Mouse (Mus musculus) midbrain, embryonic 14.5 days (tissue): ENCODE measurements around the gene Trim45. TPM values are rescaled to one million over a fixed set of nuclear protein-coding genes. Genes with fewer than 3 reads are reported as not detected.

Source experiments
- ATAC-seq: fragments of 200-750 bp; cut with Nextera tagmentation; 2 replicates; pipeline ENCODE4 v1.8.0; 2017; ENCODE audit warnings: moderate number of reproducible peaks, moderate library complexity; ENCODE audit not compliant: low FRiP score, low TSS enrichment
- DNase-seq: peaks from one replicate; pipeline ENCODE4 v3.0.0-alpha.2; 2015
- H3K27ac ChIP-seq: fragments of 300-500 bp; sonication (generic); replicated peaks from 2 replicates; pipeline ENCODE4 v1.5.1; 2014; ENCODE audit warnings: mild to moderate bottlenecking, low read depth, low read length, moderate library complexity
- H3K27me3 ChIP-seq: fragments of 300-500 bp; sonication (generic); 2 replicates; pipeline ENCODE4 v1.6.1; 2014; ENCODE audit warnings: low read length, control low read depth, mixed read lengths; ENCODE audit not compliant: control insufficient read depth, insufficient read depth
- H3K36me3 ChIP-seq: fragments of 300-500 bp; sonication (generic); 2 replicates; pipeline ENCODE4 v1.6.1; 2014; ENCODE audit warnings: low read length, control low read depth; ENCODE audit not compliant: control insufficient read depth, insufficient read depth
- H3K4me1 ChIP-seq: fragments of 300-500 bp; sonication (generic); 2 replicates; pipeline ENCODE4 v1.6.1; 2014; ENCODE audit warnings: mild to moderate bottlenecking, antibody characterized with exemption, low read length, control low read depth; ENCODE audit not compliant: control insufficient read depth, insufficient read depth
- H3K4me2 ChIP-seq: fragments of 300-500 bp; sonication (generic); 2 replicates; pipeline ENCODE4 v1.6.1; 2014; ENCODE audit warnings: mild to moderate bottlenecking, low read length, moderate library complexity
- H3K4me3 ChIP-seq: fragments of 300-500 bp; sonication (generic); replicated peaks from 2 replicates; pipeline ENCODE4 v1.5.1; 2014; ENCODE audit warnings: low read depth, low read length
- H3K9ac ChIP-seq: fragments of 300-500 bp; sonication (generic); replicated peaks from 2 replicates; pipeline ENCODE4 v1.6.1; 2014; ENCODE audit warnings: mild to moderate bottlenecking, low read length, moderate library complexity
- H3K9me3 ChIP-seq: fragments of 300-500 bp; sonication (generic); 2 replicates; pipeline ENCODE4 v1.6.1; 2016; ENCODE audit warnings: low read length, control low read depth, mixed read lengths; ENCODE audit not compliant: control insufficient read depth
- WGBS: fragments of 180-500 bp; shearing (Covaris S2); extraction: QIAGEN DNeasy Blood & Tissue Kit; methylation state at CpG from one replicate; pipeline ENCODE4 v1.1.7; 2014; 5-methylcytosine and 5-hydroxymethylcytosine counted together
- polyA plus RNA-seq: library from polyadenylated mRNA; unstranded; fragments of >200 nt; fragmentation: Nextera tagmentation; extraction: Ambion mirVana; gene quantifications from 2 replicates; pipeline ENCODE4 v1.2.1, GENCODE M21; 2014

Gene Trim45
- polyA plus RNA-seq, 1 experiment from 2014 or later, result 6.5 TPM

DNA sequence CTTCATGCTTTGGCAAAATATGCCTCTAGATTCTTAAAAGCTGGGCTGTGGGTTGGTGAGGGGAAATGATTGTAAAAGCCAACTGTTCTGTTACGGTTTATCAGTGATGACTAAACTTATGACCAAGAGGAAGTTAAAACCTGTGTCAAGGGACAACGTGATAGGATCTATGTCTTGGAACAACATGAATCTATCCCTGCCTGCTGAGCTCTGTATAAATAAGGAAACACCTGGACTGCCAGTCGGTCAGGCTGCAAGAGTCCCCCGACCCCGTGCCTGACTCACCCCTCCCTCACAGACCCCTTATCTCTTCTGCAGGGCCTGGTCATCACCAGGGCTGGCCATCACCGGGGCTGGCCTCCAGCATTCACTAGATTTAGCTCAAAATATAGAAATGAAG is 15.9 kb upstream of the Trim45 start:
- ATAC-seq, result no peak
- Histone ChIP-seq H3K4me1 (no peaks in the 10 kb centered on the region), H3K4me3 (no peak overlapping the region), H3K27ac (no peak overlapping the region), H3K4me2 (no peak overlapping the region), H3K9ac (no peak overlapping the region), H3K27me3 (no peaks in the 10 kb centered on the region), H3K9me3 (no peaks in the 10 kb centered on the region), H3K36me3 (no peaks in the 10 kb centered on the region)
- no peak for DNase-seq
- 84% methylated on average over 6 of the region's 6 CpGs for WGBS

DNA sequence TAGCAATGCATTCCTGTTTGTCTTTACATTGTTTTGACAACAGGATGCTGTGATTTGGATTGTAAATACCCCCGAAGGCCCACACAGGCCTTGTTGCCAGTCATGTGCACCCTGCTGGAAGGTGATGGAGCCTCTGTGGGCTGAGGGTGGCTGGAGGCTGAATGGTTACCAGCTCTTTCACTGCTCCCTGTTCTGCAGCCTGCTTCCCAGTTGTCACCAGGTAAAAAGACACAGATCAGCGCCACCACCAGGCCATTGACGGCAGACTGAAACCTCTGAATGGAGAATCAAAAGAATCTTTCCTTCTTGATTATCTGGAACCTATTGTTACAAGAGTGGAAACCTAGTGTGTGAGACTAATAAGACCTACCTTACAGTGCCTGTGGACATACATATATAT is 15.1 kb upstream of the Trim45 start:
- H3K27ac ChIP-seq, result no peak overlapping the region
- no peak overlapping the region for H3K9ac ChIP-seq
- H3K4me1 ChIP-seq, result no peaks in the 10 kb centered on the region
- ATAC-seq (no peak), DNase-seq (no peak)
- no peak overlapping the region for H3K4me2 ChIP-seq
- WGBS, result 34% methylated on average over 3 of the region's 3 CpGs
- no peaks in the 10 kb centered on the region for H3K36me3 ChIP-seq
- no peaks in the 10 kb centered on the region for H3K27me3 ChIP-seq
- H3K4me3 ChIP-seq, result no peak overlapping the region
- no peaks in the 10 kb centered on the region for H3K9me3 ChIP-seq

DNA sequence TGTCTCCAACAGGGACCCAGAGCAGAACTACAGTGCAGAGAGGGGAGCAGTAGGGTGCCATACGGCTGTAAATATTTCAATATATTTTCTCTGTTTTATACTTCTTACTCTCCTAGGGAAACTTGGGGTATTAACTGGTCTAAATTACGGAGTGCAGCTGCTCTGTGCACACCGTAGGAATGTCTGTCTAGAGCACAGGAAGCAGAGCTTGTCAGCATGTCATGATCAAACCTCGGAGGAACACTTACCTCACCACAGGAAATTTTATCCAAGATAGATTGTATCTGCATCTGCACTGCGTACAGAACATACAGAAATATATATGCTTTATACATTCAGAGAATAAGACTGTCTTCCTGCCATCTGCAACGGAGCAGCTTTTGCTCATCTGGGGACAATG is 13.4 kb upstream of the Trim45 start:
- H3K4me3 ChIP-seq, result no peak overlapping the region
- 82% methylated on average over 6 of the region's 6 CpGs for WGBS
- H3K27me3 ChIP-seq, result no peaks in the 10 kb centered on the region
- DNase-seq, result no peak
- H3K4me1 ChIP-seq, result no peaks in the 10 kb centered on the region
- no peaks in the 10 kb centered on the region for H3K9me3 ChIP-seq
- no peak overlapping the region for H3K9ac ChIP-seq
- no peak for ATAC-seq
- H3K4me2 ChIP-seq, result no peak overlapping the region
- no peak overlapping the region for H3K27ac ChIP-seq
- no peaks in the 10 kb centered on the region for H3K36me3 ChIP-seq

DNA sequence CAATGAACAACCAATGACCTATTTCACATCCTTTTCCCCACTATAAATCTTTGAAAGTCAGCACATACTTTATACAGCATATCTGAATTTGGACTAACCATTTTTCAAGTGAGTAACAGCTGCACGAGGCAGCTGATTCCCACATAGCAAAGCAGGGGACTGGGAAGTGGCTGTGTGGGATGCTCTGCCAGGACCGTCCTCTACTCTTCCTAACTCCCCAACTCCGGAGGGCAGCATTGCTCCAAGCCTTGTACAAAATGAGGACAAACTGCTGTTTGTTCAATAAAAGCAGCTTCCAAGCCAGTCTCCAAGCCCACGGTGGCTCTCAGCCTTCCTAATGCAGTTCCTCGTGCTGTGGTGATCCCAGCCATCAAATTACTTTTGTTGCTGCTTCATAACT is 11.4 kb upstream of the Trim45 start:
- Histone ChIP-seq H3K36me3 (no peaks in the 10 kb centered on the region), H3K4me1 (no peaks in the 10 kb centered on the region), H3K27ac (no peak overlapping the region), H3K27me3 (no peaks in the 10 kb centered on the region), H3K9me3 (no peaks in the 10 kb centered on the region), H3K4me3 (no peak overlapping the region), H3K4me2 (no peak overlapping the region), H3K9ac (no peak overlapping the region)
- WGBS, result 72% methylated on average over 5 of the region's 5 CpGs
- no peak for ATAC-seq
- DNase-seq, result no peak

DNA sequence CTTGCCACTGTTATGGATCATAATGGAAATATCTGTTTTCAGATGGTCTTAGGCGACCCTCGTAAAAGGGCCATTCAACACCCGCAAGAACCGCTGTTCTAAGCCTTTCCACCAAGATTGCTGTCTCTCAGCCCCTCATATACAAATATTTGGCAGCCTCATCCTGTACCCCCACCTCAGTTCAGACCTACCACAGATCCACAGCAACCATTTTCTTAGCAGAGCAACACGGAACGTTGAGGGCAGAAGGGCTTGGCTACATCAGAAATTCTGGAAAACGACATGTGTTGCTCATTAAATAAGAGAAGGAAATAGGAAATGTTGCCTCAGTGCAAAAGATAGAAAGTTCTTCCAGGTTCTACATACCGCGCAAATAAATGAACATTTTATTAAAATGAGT is 11.0 kb upstream of the Trim45 start:
- Histone ChIP-seq H3K9ac (no peak overlapping the region), H3K4me3 (no peak overlapping the region), H3K4me2 (no peak overlapping the region), H3K27me3 (no peaks in the 10 kb centered on the region), H3K27ac (no peak overlapping the region), H3K4me1 (no peaks in the 10 kb centered on the region), H3K9me3 (no peaks in the 10 kb centered on the region), H3K36me3 (no peaks in the 10 kb centered on the region)
- no peak for ATAC-seq
- WGBS, result 89% methylated on average over 9 of the region's 9 CpGs
- no peak for DNase-seq

DNA sequence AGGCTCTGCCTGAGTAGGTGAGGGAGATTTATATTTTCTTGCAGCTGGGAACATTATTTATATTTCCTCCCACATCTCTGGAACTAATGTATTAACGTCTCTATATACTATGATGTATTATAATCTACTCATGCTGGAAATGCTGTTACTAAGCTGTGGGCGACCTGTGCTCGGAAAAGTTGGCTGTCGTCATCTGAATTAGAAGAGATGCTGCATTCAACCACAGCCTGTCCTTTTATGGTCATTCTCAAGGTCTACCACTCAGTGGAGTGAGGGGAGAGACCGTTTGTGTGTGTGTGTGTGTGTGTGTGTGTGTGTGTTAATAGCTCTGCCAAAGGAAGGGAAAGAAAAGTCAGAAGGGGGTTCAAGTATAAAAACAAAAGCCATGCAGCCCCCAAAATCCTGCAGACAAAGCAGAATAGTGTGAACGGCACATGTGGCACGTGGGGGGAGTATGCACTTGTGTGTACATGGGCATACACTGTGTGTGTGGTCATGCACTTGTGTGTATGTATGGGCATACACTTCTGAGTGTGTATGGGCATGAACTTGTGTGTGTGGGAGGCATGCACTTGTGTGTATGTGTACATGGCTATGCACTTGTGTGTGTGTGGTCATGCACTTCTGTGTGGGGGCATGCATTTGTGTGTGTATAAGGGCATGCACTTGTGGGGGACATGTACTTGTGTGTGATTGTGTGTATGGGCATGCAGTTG is 10.3 kb upstream of the Trim45 start:
- no peak overlapping the region for H3K4me2 ChIP-seq
- H3K27me3 ChIP-seq, result no peaks in the 10 kb centered on the region
- no peak overlapping the region for H3K4me3 ChIP-seq
- 79% methylated on average over 7 of the region's 7 CpGs for WGBS
- no peaks in the 10 kb centered on the region for H3K36me3 ChIP-seq
- no peaks in the 10 kb centered on the region for H3K4me1 ChIP-seq
- ATAC-seq (no peak), DNase-seq (no peak)
- H3K27ac ChIP-seq, result no peak overlapping the region
- H3K9ac ChIP-seq, result no peak overlapping the region
- H3K9me3 ChIP-seq, result no peaks in the 10 kb centered on the region

DNA sequence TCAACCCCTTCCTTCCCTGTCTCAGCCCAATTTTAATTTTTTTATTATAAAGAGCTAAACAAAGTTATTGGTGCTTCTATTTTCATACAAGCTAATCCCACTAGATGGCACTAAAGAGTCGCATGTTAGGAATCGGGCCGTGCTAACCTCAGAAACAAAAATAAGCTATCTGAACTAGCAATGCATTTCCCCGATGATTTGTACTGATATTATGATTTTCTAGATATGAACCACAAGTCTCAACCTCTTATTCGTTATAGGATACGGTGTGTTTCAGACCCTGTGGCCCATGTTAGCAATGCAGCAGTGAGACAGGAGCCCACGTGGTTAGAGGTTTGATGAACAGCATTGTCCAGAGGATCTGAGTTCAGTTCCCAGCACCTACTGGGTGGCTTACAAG is 5.2 kb upstream of the Trim45 start:
- DNase-seq (peak; percentile 88), ATAC-seq (no peak)
- Histone ChIP-seq H3K9me3 (no peaks in the 10 kb centered on the region), H3K27me3 (no peaks in the 10 kb centered on the region), H3K36me3 (no peaks in the 10 kb centered on the region), H3K4me3 (no peak overlapping the region), H3K9ac (no peak overlapping the region), H3K4me2 (no peak overlapping the region), H3K27ac (no peak overlapping the region), H3K4me1 (no peaks in the 10 kb centered on the region)
- 22% methylated on average over 7 of the region's 7 CpGs for WGBS

DNA sequence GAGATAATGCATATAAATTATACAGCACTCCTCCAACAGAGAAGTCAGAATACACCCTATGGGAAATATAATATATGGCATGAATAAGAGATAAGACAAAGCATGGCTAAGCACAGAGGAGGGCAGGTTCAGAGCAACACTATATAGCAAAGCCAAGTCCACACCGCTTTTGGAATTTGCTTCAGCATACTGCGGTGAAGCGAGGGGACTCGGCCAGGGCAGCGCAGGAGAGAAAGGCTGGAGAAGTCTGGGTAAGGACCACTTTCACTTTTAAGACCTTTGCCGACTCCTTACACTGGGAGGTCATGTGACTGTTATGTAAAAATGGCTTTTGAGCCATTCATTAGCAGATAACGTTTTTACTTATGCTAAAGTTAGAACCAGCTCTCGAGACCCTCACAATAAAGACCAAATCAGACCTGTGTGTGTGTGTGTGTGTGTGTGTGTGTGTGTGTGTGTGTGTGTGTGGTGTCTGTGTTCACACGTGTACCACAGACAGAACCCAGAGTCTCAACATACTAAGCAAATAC is 1.3 kb upstream of the Trim45 start:
- no peak overlapping the region for H3K27ac ChIP-seq
- no peak for DNase-seq
- H3K9ac ChIP-seq, result no peak overlapping the region

More for the DNA sequence above, 1.3 kb upstream of the Trim45 start:
- Histone ChIP-seq H3K9me3 (no peaks in the 10 kb centered on the region), H3K36me3 (0 out of 2 replicates have a peak, but pooled peaks cover 3% of the 10 kb centered on the region), H3K4me2 (no peak overlapping the region), H3K27me3 (no peaks in the 10 kb centered on the region), H3K4me1 (peaks cover 15% of the 10 kb centered on the region), H3K4me3 (no peak overlapping the region)
- WGBS, result 81% methylated on average over 9 of the region's 9 CpGs
- ATAC-seq, result no peak
